Mouse (Mus musculus): ENCODE measurements around the gene Rapgef2. TPM values are rescaled to one million over a fixed set of nuclear protein-coding genes. Genes with fewer than 3 reads are reported as not detected.

Rapgef2 gene
- total RNA-seq, 2 experiments from 2014 or later: 25.2 to 30.4 TPM

DNA sequence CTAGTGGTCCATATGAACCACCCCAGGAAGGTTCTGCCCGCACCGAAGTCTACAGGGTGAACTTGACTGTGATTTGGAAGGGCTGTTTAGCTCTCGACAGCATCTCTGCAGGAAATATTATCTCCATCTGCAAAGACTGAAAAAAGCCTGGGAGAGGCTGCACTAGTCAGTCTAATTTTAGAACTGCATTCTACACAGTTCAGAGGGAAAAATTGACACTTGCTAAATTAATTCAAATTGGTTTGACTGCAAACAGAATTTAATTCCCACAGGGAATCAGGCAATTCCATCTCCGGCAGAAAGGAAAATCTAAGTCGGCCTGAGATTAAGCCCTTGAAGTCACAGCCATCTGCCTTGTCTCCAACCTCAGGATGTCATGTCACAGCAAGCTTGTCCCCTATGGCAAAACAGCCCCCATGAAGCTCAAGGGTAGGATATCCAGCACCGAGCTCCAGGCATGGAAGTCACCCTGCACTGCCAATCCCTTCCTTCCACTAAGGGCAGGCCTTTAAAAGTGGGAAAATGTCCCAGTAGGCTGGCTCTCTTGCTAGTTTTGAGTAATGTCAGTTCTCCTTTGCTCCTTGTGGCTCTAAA lies 262.5 kb downstream of the Rapgef2 start:
- no peak for DNase-seq

GRCm38 (mm10) chr3:79022690-79023089 lies 263.6 kb downstream of the Rapgef2 start:
- no peak for DNase-seq

GRCm38 (mm10) chr3:79017440-79017839 lies 268.9 kb downstream of the Rapgef2 start:
- DNase-seq: no peak

GRCm38 (mm10) chr3:79016830-79017229 lies 269.5 kb downstream of the Rapgef2 start:
- DNase-seq: no peak

DNA sequence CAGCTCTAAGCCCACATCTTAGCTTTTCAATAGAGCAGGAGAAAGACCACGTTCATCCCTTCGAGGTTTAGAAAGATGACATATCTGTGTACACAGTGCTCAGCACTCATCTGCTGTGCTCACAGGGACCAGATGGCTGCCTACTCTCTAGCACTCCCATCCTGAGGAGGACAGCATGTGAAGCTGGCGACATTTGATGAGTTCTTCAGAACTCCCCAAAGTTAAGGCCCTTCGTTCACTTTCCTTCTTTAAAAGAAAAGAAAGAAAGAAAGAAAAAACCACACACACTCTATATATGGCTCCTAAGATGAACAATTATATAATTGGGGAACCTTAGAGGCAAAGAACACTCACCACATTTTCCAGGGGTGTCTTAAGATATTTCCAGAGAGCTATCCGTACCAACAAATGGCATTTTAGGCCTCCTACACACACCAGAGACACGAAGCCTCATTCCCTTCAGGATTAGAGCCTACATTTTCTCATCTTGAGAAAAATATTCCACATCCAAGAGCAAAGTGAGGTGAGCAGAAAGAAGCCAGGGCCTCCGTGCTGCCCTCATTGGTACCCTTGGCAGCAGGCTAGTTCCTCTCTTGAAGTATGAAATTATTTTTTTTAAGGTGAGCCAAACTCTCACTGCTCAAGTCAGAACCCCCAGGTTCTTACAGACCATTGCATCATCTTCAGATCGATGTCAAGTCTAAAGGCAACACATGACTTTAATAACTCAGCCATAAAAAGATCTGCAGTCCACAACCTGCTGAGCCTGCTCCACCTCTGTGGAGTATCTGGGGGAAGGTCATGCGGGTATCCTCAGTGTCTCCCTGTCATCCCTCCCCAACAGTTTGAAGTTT lies 270.5 kb downstream of the Rapgef2 start:
- DNase-seq: no peak

Other genes starting within 250 kb of the Rapgef2 start
- not detected for gene Gm17359, start 50.1 kb upstream of the Rapgef2 start, total RNA-seq (2021)

Data from adrenal gland, postnatal 10 days (tissue).